Mouse (Mus musculus): ENCODE measurements around the gene Dnajb13.

Gene Dnajb13

GRCm38 (mm10) chr7:100514573-100514972 is at the start of gene Dnajb13:
Gene Dnajb13 (minus strand): TSS chr7:100514960.
- no peak for DNase-seq (ENCODE audit: low spot score in 2 of 2)

GRCm38 (mm10) chr7:100561861-100562587 is 47.3 kb upstream of the Dnajb13 start:
- no peak for DNase-seq (ENCODE audit: low spot score in 2 of 2)

GRCm38 (mm10) chr7:100559331-100559730 is 44.6 kb upstream of the Dnajb13 start:
- no peak for DNase-seq (ENCODE audit: low spot score in 2 of 2)

GRCm38 (mm10) chr7:100557241-100557640 is 42.5 kb upstream of the Dnajb13 start:
- no peak for DNase-seq (ENCODE audit: low spot score in 2 of 2)

GRCm38 (mm10) chr7:100555431-100555951 is 40.7 kb upstream of the Dnajb13 start:
- DNase-seq (ENCODE audit: low spot score in 2 of 2), result no peak

GRCm38 (mm10) chr7:100554939-100555338 is 40.2 kb upstream of the Dnajb13 start:
- no peak for DNase-seq (ENCODE audit: low spot score in 2 of 2)

GRCm38 (mm10) chr7:100550338-100551007 is 35.7 kb upstream of the Dnajb13 start:
- no peak for DNase-seq (ENCODE audit: low spot score in 2 of 2)

GRCm38 (mm10) chr7:100549796-100550195 is 35.0 kb upstream of the Dnajb13 start:
- DNase-seq (ENCODE audit: low spot score in 2 of 2), result no peak

GRCm38 (mm10) chr7:100547631-100548030 is 32.9 kb upstream of the Dnajb13 start:
- DNase-seq (ENCODE audit: low spot score in 2 of 2), result no peak

GRCm38 (mm10) chr7:100544437-100544836 is 29.7 kb upstream of the Dnajb13 start:
- DNase-seq (ENCODE audit: low spot score in 2 of 2), result no peak

GRCm38 (mm10) chr7:100539516-100539915 is 24.8 kb upstream of the Dnajb13 start:
- no peak for DNase-seq (ENCODE audit: low spot score in 2 of 2)

- DNase-seq (ENCODE audit: low spot score in 2 of 2), result no peak
These were observed 22.8 kb upstream of the Dnajb13 start for GRCm38 (mm10) chr7:100537519-100537902.

GRCm38 (mm10) chr7:100536804-100537518 is 22.2 kb upstream of the Dnajb13 start, which contains the start of gene Coa4:
Gene Coa4 (plus strand): TSS chr7:100537071.
- peak; percentile 76 to 85 for DNase-seq (ENCODE audit: low spot score in 2 of 2)

- DNase-seq (ENCODE audit: low spot score in 2 of 2), result no peak
These were observed 21.1 kb upstream of the Dnajb13 start for GRCm38 (mm10) chr7:100535831-100536230.

- no peak for DNase-seq (ENCODE audit: low spot score in 2 of 2)
These were observed 19.5 kb upstream of the Dnajb13 start for GRCm38 (mm10) chr7:100534216-100534615.

- no peak for DNase-seq (ENCODE audit: low spot score in 2 of 2)
These were observed 18.7 kb upstream of the Dnajb13 start for GRCm38 (mm10) chr7:100533503-100533902.

- DNase-seq (ENCODE audit: low spot score in 2 of 2), result no peak
These were observed 16.0 kb upstream of the Dnajb13 start for GRCm38 (mm10) chr7:100530766-100531165.

GRCm38 (mm10) chr7:100524669-100525068 is 9.9 kb upstream of the Dnajb13 start:
- DNase-seq (ENCODE audit: low spot score in 2 of 2), result no peak

- no peak for DNase-seq (ENCODE audit: low spot score in 2 of 2)
These were observed 7.5 kb upstream of the Dnajb13 start for GRCm38 (mm10) chr7:100522222-100522621.

- DNase-seq (ENCODE audit: low spot score in 2 of 2), result peak; percentile 78 to 86
These were observed 6.0 kb upstream of the Dnajb13 start for GRCm38 (mm10) chr7:100520663-100521285.

- no peak for DNase-seq (ENCODE audit: low spot score in 2 of 2)
These were observed 5.4 kb upstream of the Dnajb13 start for GRCm38 (mm10) chr7:100520204-100520603.

- DNase-seq (ENCODE audit: low spot score in 2 of 2), result no peak
These were observed 3.2 kb downstream of the Dnajb13 start for GRCm38 (mm10) chr7:100511602-100512001.
